Mouse (Mus musculus): ENCODE results near the gene Slc24a3. TPM values are rescaled to one million over a fixed set of nuclear protein-coding genes. Genes with fewer than 3 reads are reported as not detected.

Gene Slc24a3
- polyA plus RNA-seq, 1 experiment from 2014 or later: 2.1 TPM

DNA sequence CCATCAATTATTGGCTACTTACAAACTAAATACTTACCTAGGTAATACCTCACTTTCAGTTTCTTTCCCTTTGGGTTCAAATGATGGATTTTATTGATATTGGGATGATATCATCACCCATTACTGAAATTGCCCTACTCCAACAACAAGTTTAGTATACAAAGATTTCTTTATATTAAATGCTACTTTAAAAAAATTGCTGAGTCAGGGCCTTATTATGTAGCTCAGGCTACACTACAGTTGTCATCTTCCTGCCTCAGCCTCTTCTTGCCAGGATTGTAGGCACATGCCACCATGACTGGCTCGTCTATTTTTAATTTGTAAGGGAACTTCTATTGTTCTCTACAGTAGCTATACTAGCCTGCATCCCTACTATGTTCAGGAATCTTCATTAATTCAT, 164.0 kb downstream of the Slc24a3 start:
- Histone ChIP-seq H3K27me3 (no peaks in the 10 kb centered on the region), H3K4me1 (no peaks in the 10 kb centered on the region), H3K4me2 (replicated peaks) (no peak overlapping the region), H3K9ac (no peak overlapping the region), H3K27ac (no peak overlapping the region), H3K36me3 (no peaks in the 10 kb centered on the region), H3K4me3 (no peak overlapping the region), H3K9me3 (no peaks in the 10 kb centered on the region)
- no peak for ATAC-seq (ENCODE audit: insufficient number of reproducible peaks, insufficient read depth, low FRiP score, low TSS enrichment)
- 83% methylated on average over 1 of the region's 1 CpGs for WGBS

DNA sequence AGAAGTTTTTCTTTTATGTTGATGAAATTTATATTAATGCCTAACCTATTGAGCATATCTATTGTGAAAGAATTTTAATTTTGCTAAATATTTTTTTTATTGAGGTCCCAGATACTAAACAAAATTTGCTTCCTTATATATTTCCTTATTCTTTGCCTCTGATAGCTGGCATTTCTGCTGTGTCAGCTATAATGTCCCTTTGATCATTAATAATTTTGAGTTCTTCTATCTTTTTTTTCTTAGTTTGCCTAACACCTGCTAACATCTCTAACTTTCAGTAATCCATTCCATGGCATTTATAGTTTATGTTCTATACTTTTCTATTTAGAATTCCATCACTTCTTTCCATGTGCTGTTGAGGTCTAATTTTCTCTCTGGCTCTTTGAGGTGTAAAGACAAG, 165.9 kb downstream of the Slc24a3 start:
- Histone ChIP-seq H3K27me3 (no peaks in the 10 kb centered on the region), H3K27ac (no peak overlapping the region), H3K9ac (no peak overlapping the region), H3K36me3 (no peaks in the 10 kb centered on the region), H3K4me1 (no peaks in the 10 kb centered on the region), H3K4me2 (replicated peaks) (no peak overlapping the region), H3K4me3 (no peak overlapping the region), H3K9me3 (no peaks in the 10 kb centered on the region)
- ATAC-seq (ENCODE audit: insufficient number of reproducible peaks, insufficient read depth, low FRiP score, low TSS enrichment): no peak

DNA sequence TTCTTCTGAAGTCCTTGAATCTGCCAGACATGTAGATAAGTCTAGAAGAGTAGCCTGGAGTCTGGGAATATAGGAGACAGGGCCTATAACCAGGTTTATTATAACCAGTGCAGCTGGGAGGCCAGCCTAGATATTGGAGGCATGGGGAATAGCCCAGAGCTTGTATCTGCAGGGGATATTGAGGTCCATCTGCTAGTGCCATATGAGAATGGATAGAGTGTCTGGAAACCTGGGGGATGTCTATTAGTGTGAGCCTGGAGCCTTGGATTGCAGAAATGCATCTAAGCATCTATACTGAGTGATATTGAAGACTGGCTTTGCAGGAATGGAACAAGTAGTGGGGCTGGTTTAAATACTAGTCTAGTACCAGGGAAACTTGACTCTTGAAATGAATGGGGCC, 168.9 kb downstream of the Slc24a3 start:
- no peak overlapping the region for H3K9ac ChIP-seq
- no peak for ATAC-seq (ENCODE audit: insufficient number of reproducible peaks, insufficient read depth, low FRiP score, low TSS enrichment)
- H3K27ac ChIP-seq: no peak overlapping the region
- H3K4me3 ChIP-seq: no peak overlapping the region
- no peaks in the 10 kb centered on the region for H3K9me3 ChIP-seq
- no peak overlapping the region for H3K4me2 ChIP-seq (replicated peaks)
- no peaks in the 10 kb centered on the region for H3K4me1 ChIP-seq
- H3K36me3 ChIP-seq: no peaks in the 10 kb centered on the region
- H3K27me3 ChIP-seq: no peaks in the 10 kb centered on the region

DNA sequence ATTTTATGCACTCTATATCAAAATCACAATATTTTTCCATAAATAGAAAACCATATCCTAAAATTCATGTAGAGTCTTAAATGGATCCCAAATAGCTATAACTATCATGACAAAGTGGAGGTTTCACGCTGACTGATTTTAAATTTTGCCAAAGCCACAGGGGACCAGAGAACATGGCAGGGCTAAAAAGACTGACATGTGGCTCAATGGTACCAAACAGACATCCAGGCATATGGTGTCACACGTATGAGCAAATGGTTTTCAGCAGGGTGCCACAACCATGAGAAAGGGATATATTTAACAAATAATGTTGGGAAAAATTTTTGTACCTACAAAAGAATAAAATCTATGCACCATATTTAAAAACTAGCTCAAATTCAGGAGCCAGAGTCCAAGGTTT, 173.3 kb downstream of the Slc24a3 start:
- no peaks in the 10 kb centered on the region for H3K36me3 ChIP-seq
- no peaks in the 10 kb centered on the region for H3K4me1 ChIP-seq
- H3K9me3 ChIP-seq: no peaks in the 10 kb centered on the region
- no peak overlapping the region for H3K4me3 ChIP-seq
- H3K27me3 ChIP-seq: no peaks in the 10 kb centered on the region
- no peak overlapping the region for H3K9ac ChIP-seq
- WGBS: 80% methylated on average over 2 of the region's 2 CpGs
- ATAC-seq (ENCODE audit: insufficient number of reproducible peaks, insufficient read depth, low FRiP score, low TSS enrichment): no peak
- H3K27ac ChIP-seq: no peak overlapping the region
- H3K4me2 ChIP-seq (replicated peaks): no peak overlapping the region

DNA sequence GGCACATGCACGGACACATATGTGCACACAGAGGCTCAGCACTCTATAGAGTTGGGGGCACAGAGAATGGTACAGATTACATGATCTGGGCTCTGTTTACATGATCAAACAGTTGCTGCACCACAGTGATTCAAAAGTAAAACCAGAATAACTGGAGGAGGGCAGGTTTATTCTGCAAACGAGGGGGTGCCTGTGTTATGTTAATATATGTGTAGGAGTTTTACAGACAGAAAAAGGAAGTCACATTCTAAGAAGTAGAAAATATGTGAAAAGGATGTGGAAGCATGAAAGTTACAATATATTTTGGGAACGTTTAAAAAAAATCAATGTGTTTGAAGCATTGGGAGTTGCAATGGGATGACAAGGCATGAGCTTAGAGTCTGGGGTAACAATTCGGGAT, 175.4 kb downstream of the Slc24a3 start:
- no peaks in the 10 kb centered on the region for H3K36me3 ChIP-seq
- no peak overlapping the region for H3K27ac ChIP-seq
- no peaks in the 10 kb centered on the region for H3K4me1 ChIP-seq
- H3K4me2 ChIP-seq (replicated peaks): no peak overlapping the region
- no peak overlapping the region for H3K4me3 ChIP-seq
- no peak overlapping the region for H3K9ac ChIP-seq
- no peak for ATAC-seq (ENCODE audit: insufficient number of reproducible peaks, insufficient read depth, low FRiP score, low TSS enrichment)
- no peaks in the 10 kb centered on the region for H3K9me3 ChIP-seq
- WGBS: 74% methylated on average over 4 of the region's 4 CpGs
- no peaks in the 10 kb centered on the region for H3K27me3 ChIP-seq

DNA sequence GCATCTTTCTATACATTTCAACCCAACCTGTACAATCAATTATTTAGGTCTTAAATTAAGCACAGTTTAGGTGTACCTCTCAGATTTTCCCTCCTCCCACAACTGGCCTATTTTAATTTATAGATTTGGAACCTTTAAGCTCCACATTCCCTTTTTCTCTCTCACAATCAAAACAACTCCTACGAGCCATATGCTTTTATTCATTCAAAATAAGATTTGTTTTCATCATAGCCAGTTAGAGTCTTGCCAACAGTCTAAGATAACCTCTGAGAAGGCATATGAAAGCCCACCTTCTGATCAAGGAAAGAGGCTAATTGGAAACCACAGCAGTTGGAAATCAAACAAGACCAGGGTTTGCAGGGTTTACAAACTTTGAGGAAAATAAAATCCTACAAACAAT, 177.0 kb downstream of the Slc24a3 start:
- H3K36me3 ChIP-seq: no peaks in the 10 kb centered on the region
- no peaks in the 10 kb centered on the region for H3K4me1 ChIP-seq
- H3K4me3 ChIP-seq: no peak overlapping the region
- no peak overlapping the region for H3K9ac ChIP-seq
- no peak for ATAC-seq (ENCODE audit: insufficient number of reproducible peaks, insufficient read depth, low FRiP score, low TSS enrichment)
- WGBS: 84% methylated on average over 1 of the region's 1 CpGs
- H3K27me3 ChIP-seq: no peaks in the 10 kb centered on the region
- no peak overlapping the region for H3K4me2 ChIP-seq (replicated peaks)
- no peaks in the 10 kb centered on the region for H3K9me3 ChIP-seq
- H3K27ac ChIP-seq: no peak overlapping the region

DNA sequence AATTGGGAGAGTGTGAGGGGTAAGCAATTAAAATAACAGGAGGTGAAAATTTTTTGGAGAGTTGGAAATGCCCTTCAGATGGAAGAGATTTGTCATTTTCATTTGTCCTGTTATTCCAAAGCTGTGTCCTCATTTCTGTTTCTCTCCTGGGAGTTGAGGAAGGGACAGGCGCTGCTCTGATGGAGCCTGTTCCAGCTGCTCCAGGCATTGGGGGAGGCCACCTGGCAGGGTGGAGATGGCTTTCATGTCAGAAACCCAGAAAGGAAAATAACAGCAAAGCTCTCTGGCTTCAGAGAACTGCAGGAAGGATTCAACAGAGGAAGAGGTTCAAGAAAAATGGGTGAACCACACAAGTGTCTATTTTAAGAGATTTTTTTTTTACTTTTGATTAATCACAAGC, 186.2 kb downstream of the Slc24a3 start:
- Histone ChIP-seq H3K4me2 (replicated peaks) (no peak overlapping the region), H3K4me1 (no peaks in the 10 kb centered on the region), H3K27me3 (no peaks in the 10 kb centered on the region), H3K9me3 (no peaks in the 10 kb centered on the region), H3K4me3 (no peak overlapping the region), H3K27ac (no peak overlapping the region), H3K9ac (no peak overlapping the region), H3K36me3 (no peaks in the 10 kb centered on the region)
- ATAC-seq (ENCODE audit: insufficient number of reproducible peaks, insufficient read depth, low FRiP score, low TSS enrichment): no peak
- WGBS: 69% methylated on average over 1 of the region's 1 CpGs

DNA sequence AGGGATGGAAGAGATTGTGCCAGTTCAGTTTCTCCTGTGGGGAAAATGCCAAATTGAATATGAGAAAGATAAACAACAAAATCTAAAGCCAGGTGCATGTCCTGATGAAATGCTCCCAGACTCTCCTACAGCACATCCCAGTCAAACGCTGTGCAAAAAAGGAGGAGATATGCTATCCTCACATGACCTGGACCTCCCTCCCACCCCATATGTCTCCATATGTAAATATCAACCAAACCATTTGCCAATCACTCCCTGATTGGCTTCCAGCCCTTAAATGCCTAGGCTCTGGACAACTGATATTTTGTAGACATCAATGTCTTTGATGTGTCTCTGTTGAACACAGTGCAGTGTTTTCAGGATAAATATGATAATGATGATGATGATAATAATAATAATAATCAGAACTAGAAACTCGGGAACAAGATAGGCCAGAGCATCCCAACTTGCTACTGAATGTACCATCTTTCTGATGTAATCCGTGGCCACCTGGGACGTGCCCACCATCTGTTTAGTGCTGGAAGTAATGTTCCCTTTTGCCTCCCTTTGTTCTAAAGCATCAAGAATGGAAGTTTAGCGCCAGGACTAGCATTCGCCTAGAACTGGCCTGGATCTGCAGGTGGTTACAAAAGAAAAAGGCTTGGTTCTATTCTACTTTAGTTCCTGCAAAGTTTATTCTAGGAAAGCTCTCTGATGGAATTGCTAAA, 190.8 kb downstream of the Slc24a3 start:
- Histone ChIP-seq H3K4me2 (replicated peaks) (no peak overlapping the region), H3K4me3 (no peak overlapping the region), H3K27me3 (no peaks in the 10 kb centered on the region), H3K9me3 (no peaks in the 10 kb centered on the region), H3K36me3 (no peaks in the 10 kb centered on the region), H3K27ac (no peak overlapping the region), H3K4me1 (no peaks in the 10 kb centered on the region), H3K9ac (no peak overlapping the region)
- WGBS: 74% methylated on average over 6 of the region's 6 CpGs
- ATAC-seq (ENCODE audit: insufficient number of reproducible peaks, insufficient read depth, low FRiP score, low TSS enrichment): no peak

DNA sequence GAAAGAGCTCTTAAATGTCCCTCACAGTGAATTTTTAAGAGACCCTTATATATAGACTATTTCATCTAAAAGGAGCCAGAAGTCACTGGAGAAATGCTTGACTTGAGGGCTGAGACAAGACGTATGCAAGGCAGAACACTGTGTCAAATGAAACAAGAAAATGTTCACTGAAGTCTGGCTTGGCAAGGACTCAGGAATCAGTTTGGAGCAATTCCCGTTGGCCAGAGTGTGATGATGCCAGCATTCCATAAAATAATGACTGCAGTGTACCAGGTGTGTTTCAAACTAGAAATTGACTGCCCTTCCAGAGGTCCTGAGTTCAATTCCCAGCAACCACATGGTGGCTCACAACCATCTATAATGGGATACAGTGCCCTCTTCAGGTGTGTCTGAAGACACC, 196.1 kb downstream of the Slc24a3 start:
- Histone ChIP-seq H3K4me3 (no peak overlapping the region), H3K27ac (no peak overlapping the region), H3K9me3 (no peaks in the 10 kb centered on the region), H3K4me2 (replicated peaks) (no peak overlapping the region), H3K36me3 (no peaks in the 10 kb centered on the region), H3K4me1 (no peaks in the 10 kb centered on the region), H3K9ac (no peak overlapping the region), H3K27me3 (no peaks in the 10 kb centered on the region)
- ATAC-seq (ENCODE audit: insufficient number of reproducible peaks, insufficient read depth, low FRiP score, low TSS enrichment): no peak
- WGBS: 69% methylated on average over 2 of the region's 2 CpGs

DNA sequence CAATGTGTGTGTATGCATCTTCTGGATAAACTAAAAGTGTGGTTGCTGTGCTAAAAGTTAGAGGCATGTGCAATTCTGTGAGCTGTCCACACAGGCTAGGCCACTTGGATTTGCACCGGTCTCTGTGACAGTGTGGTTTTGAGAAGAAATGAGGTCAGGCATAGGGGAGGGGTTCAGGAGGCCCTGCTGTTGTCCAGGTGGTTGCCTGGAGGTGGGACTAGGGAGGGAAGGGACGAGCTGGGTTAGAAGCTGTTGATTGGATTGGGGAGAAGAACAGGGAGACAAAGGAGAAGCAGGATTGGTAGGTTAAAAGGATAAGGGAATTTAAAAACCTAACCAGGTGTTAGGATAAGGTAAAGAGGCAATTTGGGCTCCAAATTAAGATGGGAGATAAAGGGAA, 201.1 kb downstream of the Slc24a3 start:
- Histone ChIP-seq H3K4me2 (replicated peaks) (no peak overlapping the region), H3K4me1 (no peaks in the 10 kb centered on the region), H3K9me3 (no peaks in the 10 kb centered on the region), H3K36me3 (no peaks in the 10 kb centered on the region), H3K4me3 (no peak overlapping the region), H3K27ac (no peak overlapping the region), H3K27me3 (no peaks in the 10 kb centered on the region), H3K9ac (no peak overlapping the region)
- no peak for ATAC-seq (ENCODE audit: insufficient number of reproducible peaks, insufficient read depth, low FRiP score, low TSS enrichment)
- WGBS: 56% methylated on average over 2 of the region's 2 CpGs

DNA sequence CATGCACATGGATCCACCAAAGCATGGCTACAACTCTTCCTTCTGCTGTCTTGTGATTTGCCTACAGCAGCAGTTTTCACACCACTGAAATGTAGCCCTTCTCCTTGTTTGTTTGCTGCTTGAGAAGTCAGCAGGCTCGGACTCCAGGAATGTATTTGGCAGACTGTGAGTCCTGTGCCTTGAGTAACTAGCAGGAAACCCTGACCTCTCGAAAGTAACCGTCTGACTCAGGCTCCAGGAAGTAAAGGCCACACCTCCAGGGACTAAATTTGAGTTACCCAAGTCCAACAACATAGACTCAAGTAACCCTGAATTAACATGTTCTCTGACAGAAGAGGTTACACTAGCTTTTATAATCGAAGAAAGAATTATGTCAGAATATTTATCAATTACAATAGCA, 203.2 kb downstream of the Slc24a3 start:
- no peak for ATAC-seq (ENCODE audit: insufficient number of reproducible peaks, insufficient read depth, low FRiP score, low TSS enrichment)
- no peaks in the 10 kb centered on the region for H3K27me3 ChIP-seq
- H3K9me3 ChIP-seq: no peaks in the 10 kb centered on the region
- H3K9ac ChIP-seq: no peak overlapping the region
- no peak overlapping the region for H3K27ac ChIP-seq
- H3K4me2 ChIP-seq (replicated peaks): no peak overlapping the region
- no peaks in the 10 kb centered on the region for H3K4me1 ChIP-seq
- H3K36me3 ChIP-seq: no peaks in the 10 kb centered on the region
- no peak overlapping the region for H3K4me3 ChIP-seq
- 53% methylated on average over 4 of the region's 4 CpGs for WGBS

DNA sequence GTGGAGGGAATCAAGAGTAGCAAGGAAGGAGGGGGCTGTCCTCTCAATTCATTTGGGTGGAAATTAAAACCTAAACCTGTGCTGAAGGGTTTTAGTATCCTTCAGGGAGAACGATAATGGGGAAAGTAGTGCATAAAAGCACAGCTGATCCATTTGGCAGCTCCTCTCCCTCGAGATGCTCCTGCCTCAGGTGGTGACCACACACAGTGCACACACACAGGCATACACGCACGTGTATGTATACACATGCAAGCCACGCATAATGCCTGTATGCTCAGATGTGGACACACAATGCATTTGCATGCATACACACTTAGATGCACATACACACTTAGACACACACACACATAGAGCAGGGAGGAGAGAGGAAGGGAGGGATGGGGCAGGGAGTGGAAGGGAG, 206.2 kb downstream of the Slc24a3 start:
- no peaks in the 10 kb centered on the region for H3K4me1 ChIP-seq
- no peaks in the 10 kb centered on the region for H3K9me3 ChIP-seq
- H3K36me3 ChIP-seq: no peaks in the 10 kb centered on the region
- no peaks in the 10 kb centered on the region for H3K27me3 ChIP-seq
- H3K4me3 ChIP-seq: no peak overlapping the region
- H3K4me2 ChIP-seq (replicated peaks): no peak overlapping the region
- ATAC-seq (ENCODE audit: insufficient number of reproducible peaks, insufficient read depth, low FRiP score, low TSS enrichment): no peak
- H3K9ac ChIP-seq: no peak overlapping the region
- WGBS: 81% methylated on average over 5 of the region's 5 CpGs
- no peak overlapping the region for H3K27ac ChIP-seq
